Mouse (Mus musculus): ENCODE data around the gene Nmur1. TPM values are rescaled to one million over a fixed set of nuclear protein-coding genes. Genes with fewer than 3 reads are reported as not detected.

The Nmur1 gene
- polyA plus RNA-seq, 1 experiment, result 11.7 TPM

DNA sequence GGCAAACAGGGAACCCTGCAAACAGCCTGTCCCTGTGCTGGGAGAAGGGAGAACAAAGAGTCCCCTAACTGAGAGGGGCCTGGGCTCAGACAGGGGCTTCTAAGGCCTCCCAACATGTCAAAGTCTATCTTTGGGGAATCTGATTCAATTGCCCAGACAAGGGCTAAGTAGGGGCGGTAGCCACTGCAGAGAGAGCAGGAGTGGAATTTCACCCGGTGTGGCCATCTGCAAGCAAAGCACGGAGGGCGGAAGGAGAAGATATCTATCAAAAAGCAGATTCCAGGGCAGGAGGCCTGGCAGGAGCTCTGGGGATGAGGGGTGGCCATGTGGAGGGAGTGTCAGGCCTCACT is 38.8 kb upstream of the Nmur1 start:
- Histone ChIP-seq H3K4me1 (ENCODE audit: control insufficient read depth, insufficient read depth, low read length) (no peaks in the 10 kb centered on the region; the same call in 1 of the 2 replicates), H3K27me3 (ENCODE audit: control insufficient read depth, insufficient read depth, low read length) (no peaks in the 10 kb centered on the region), H3K4me3 (ENCODE audit: control insufficient read depth, low read depth, low read length) (no peak overlapping the region), H3K27ac (ENCODE audit: control insufficient read depth, insufficient read depth, low read depth, low read length) (0 out of 2 replicates have a peak overlapping the region, but pooled peaks have one; percentile 21), H3K36me3 (ENCODE audit: control insufficient read depth, insufficient read depth, low read length) (no peaks in the 10 kb centered on the region)
- no peak for TF ChIP-seq POLR2A (IDR thresholded peaks at IDR 0.05; ENCODE audit: control insufficient read depth, low read depth, low read length)
- TF ChIP-seq CTCF (IDR thresholded peaks at IDR 0.05; ENCODE audit: control insufficient read depth, insufficient read depth, insufficient replicate concordance, low read depth, low read length), result no peak

GRCm38 (mm10) chr1:86464223-86464874 is 38.3 kb upstream of the Nmur1 start:
- Histone ChIP-seq H3K27ac (ENCODE audit: control insufficient read depth, insufficient read depth, low read depth, low read length) (no peak overlapping the region), H3K4me1 (ENCODE audit: control insufficient read depth, insufficient read depth, low read length) (no peaks in the 10 kb centered on the region; the same call in 1 of the 2 replicates), H3K27me3 (ENCODE audit: control insufficient read depth, insufficient read depth, low read length) (no peaks in the 10 kb centered on the region), H3K36me3 (ENCODE audit: control insufficient read depth, insufficient read depth, low read length) (no peaks in the 10 kb centered on the region), H3K4me3 (ENCODE audit: control insufficient read depth, low read depth, low read length) (no peak overlapping the region)
- TF ChIP-seq CTCF (IDR thresholded peaks at IDR 0.05; ENCODE audit: control insufficient read depth, insufficient read depth, insufficient replicate concordance, low read depth, low read length) (no peak), POLR2A (IDR thresholded peaks at IDR 0.05; ENCODE audit: control insufficient read depth, low read depth, low read length) (no peak)

DNA sequence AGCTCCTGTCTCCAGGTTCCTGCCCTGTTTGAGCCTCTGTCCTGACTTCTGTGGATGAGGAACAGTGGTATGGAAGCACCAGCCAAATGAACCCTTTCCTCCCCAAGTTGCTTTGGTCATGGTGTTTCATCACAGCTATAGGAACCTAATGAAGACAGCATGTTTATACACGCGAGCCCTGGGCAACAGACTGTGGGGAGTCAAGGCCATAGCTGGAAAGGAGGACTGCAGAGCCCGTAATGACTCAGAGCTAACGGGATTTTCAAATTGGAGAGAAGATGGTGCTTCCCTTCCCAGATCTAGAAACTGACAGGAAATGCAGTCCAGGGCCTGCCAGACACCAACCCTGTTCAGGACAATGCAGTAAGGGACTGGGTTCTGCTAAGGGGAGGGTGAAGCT is 33.3 kb upstream of the Nmur1 start:
- no peaks in the 10 kb centered on the region for H3K4me1 ChIP-seq (ENCODE audit: control insufficient read depth, insufficient read depth, low read length)
- no peak overlapping the region for H3K27ac ChIP-seq (ENCODE audit: control insufficient read depth, insufficient read depth, low read depth, low read length)
- no peaks in the 10 kb centered on the region for H3K27me3 ChIP-seq (ENCODE audit: control insufficient read depth, insufficient read depth, low read length)
- TF ChIP-seq POLR2A (IDR thresholded peaks at IDR 0.05; ENCODE audit: control insufficient read depth, low read depth, low read length) (no peak), CTCF (IDR thresholded peaks at IDR 0.05; ENCODE audit: control insufficient read depth, insufficient read depth, insufficient replicate concordance, low read depth, low read length) (no peak)
- H3K36me3 ChIP-seq (ENCODE audit: control insufficient read depth, insufficient read depth, low read length), result no peaks in the 10 kb centered on the region
- H3K4me3 ChIP-seq (ENCODE audit: control insufficient read depth, low read depth, low read length), result no peak overlapping the region

- no peak for TF ChIP-seq CTCF (IDR thresholded peaks at IDR 0.05; ENCODE audit: control insufficient read depth, insufficient read depth, insufficient replicate concordance, low read depth, low read length)
- TF ChIP-seq POLR2A (IDR thresholded peaks at IDR 0.05; ENCODE audit: control insufficient read depth, low read depth, low read length), result no peak
- Histone ChIP-seq H3K27me3 (ENCODE audit: control insufficient read depth, insufficient read depth, low read length) (no peaks in the 10 kb centered on the region), H3K4me1 (ENCODE audit: control insufficient read depth, insufficient read depth, low read length) (no peaks in the 10 kb centered on the region), H3K4me3 (ENCODE audit: control insufficient read depth, low read depth, low read length) (no peak overlapping the region), H3K27ac (ENCODE audit: control insufficient read depth, insufficient read depth, low read depth, low read length) (no peak overlapping the region), H3K36me3 (ENCODE audit: control insufficient read depth, insufficient read depth, low read length) (no peaks in the 10 kb centered on the region)
Observed at GRCm38 (mm10) chr1:86456892-86457581, 31.0 kb upstream of the Nmur1 start.

DNA sequence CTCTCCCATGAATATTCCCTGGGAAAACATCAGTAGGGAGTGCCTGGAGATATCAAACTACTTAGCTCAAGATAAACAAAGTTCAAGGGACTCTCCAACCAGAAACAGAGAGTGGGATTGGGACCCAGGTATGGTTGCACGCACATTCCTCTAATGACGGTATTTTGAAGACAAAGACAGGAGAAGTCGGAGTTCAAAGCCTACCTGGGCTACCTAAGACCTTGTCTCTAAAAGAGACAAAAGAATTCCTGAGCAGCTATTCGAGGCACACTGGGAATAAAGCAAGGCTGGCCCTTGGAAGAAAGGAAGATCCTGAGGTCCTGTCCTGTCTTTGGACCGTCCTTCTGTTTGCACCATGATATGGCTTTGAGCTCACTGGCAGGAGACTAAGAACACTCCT is 26.7 kb upstream of the Nmur1 start:
- Histone ChIP-seq H3K4me3 (ENCODE audit: control insufficient read depth, low read depth, low read length) (no peak overlapping the region), H3K4me1 (ENCODE audit: control insufficient read depth, insufficient read depth, low read length) (peaks cover 5% of the 10 kb centered on the region), H3K27ac (ENCODE audit: control insufficient read depth, insufficient read depth, low read depth, low read length) (no peak overlapping the region), H3K36me3 (ENCODE audit: control insufficient read depth, insufficient read depth, low read length) (no peaks in the 10 kb centered on the region), H3K27me3 (ENCODE audit: control insufficient read depth, insufficient read depth, low read length) (no peaks in the 10 kb centered on the region)
- no peak for TF ChIP-seq POLR2A (IDR thresholded peaks at IDR 0.05; ENCODE audit: control insufficient read depth, low read depth, low read length)

DNA sequence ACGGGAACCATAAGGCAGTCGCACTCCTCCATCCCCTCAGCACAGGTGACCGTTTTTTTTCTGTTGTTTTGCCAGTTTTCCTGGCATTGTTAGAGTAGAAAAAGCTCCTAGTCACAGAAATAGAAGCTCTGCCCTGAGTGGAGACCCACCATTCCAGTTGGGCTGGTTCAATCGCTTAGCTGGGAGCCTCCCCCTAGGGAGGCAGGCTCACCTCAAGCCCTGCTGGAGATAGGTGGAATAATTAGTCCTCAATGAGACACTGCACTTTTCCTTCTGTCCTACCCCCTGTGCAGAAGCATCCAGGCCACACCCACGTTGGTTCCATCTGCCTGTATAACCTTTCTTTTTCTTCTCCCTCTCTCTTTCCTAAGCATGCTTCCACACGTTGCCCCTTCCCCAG is 23.9 kb upstream of the Nmur1 start:
- peaks cover 8% of the 10 kb centered on the region for H3K4me1 ChIP-seq (ENCODE audit: control insufficient read depth, insufficient read depth, low read length)
- H3K27ac ChIP-seq (ENCODE audit: control insufficient read depth, insufficient read depth, low read depth, low read length), result no peak overlapping the region
- TF ChIP-seq POLR2A (IDR thresholded peaks at IDR 0.05; ENCODE audit: control insufficient read depth, low read depth, low read length) (no peak), CTCF (IDR thresholded peaks at IDR 0.05; ENCODE audit: control insufficient read depth, insufficient read depth, insufficient replicate concordance, low read depth, low read length) (no peak)
- H3K4me3 ChIP-seq (ENCODE audit: control insufficient read depth, low read depth, low read length), result no peak overlapping the region
- H3K36me3 ChIP-seq (ENCODE audit: control insufficient read depth, insufficient read depth, low read length), result no peaks in the 10 kb centered on the region
- no peaks in the 10 kb centered on the region for H3K27me3 ChIP-seq (ENCODE audit: control insufficient read depth, insufficient read depth, low read length)

DNA sequence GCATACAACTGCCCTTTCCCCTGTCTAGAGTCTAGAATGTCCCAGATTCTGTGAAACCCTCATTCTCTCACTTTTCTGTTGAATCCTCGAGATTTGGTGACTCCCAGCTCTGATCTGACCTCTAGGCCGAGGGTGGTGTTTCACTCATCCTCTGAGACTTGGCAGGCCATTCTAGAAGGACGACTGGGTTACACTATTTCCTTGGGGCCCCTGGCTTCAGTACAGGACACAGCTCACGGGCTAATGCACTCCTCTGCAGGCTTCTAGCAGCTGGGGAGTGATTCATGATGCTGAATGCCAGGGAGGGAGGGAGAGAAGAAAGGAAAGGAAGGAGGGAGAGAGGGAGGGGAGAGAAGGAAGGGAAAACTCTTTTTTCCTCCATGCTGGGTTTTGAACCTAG is 22.2 kb upstream of the Nmur1 start:
- no peaks in the 10 kb centered on the region for H3K36me3 ChIP-seq (ENCODE audit: control insufficient read depth, insufficient read depth, low read length)
- no peak overlapping the region for H3K4me3 ChIP-seq (ENCODE audit: control insufficient read depth, low read depth, low read length)
- no peaks in the 10 kb centered on the region for H3K27me3 ChIP-seq (ENCODE audit: control insufficient read depth, insufficient read depth, low read length)
- H3K4me1 ChIP-seq (ENCODE audit: control insufficient read depth, insufficient read depth, low read length), result peaks cover 12% of the 10 kb centered on the region
- H3K27ac ChIP-seq (ENCODE audit: control insufficient read depth, insufficient read depth, low read depth, low read length), result 0 out of 2 replicates have a peak overlapping the region, but pooled peaks have one; percentile 46
- TF ChIP-seq CTCF (IDR thresholded peaks at IDR 0.05; ENCODE audit: control insufficient read depth, insufficient read depth, insufficient replicate concordance, low read depth, low read length) (no peak), POLR2A (IDR thresholded peaks at IDR 0.05; ENCODE audit: control insufficient read depth, low read depth, low read length) (no peak)

Data from testis, adult 2 months (tissue).